Mouse (Mus musculus) stomach, adult 2 months (tissue): ENCODE measurements around the gene Notch3. TPM values are rescaled to one million over a fixed set of nuclear protein-coding genes. Genes with fewer than 3 reads are reported as not detected.

ENCODE experiments used
- polyA plus RNA-seq: library from polyadenylated mRNA; depleted of rRNA; stranded (reverse); fragments of >200 nt; gene quantifications from 2 replicates; pipeline ENCODE4 v1.2.3, GENCODE M21; 2012; rRNA removed

Gene Notch3
- polyA plus RNA-seq, result 16.0 and 19.8 TPM in 2 replicates

GRCm38 (mm10) chr17:32166687-32167086, at the start of gene Notch3:
Notch3 (minus strand) TSS chr17:32166852.

GRCm38 (mm10) chr17:32188863-32189636, 22.4 kb upstream of the Notch3 start, which contains the start of gene Ephx3:
Ephx3 (minus strand) TSS chr17:32189549.

Other genes with a start within 250 kb of the Notch3 start
- gene Rrp1b, start 130.8 kb downstream of the Notch3 start, polyA plus RNA-seq, result 2.3 and 4.6 TPM in 2 replicates
- 0.16 and 0.17 TPM in 2 replicates for gene Hsf2bp, start 130.5 kb downstream of the Notch3 start, polyA plus RNA-seq
- 21.8 and 25.5 TPM in 2 replicates for gene Ephx3, start 22.7 kb upstream of the Notch3 start, polyA plus RNA-seq
- gene Brd4, start 117.9 kb upstream of the Notch3 start, polyA plus RNA-seq, result 16.7 and 17.2 TPM in 2 replicates
- 15.0 and 21.7 TPM in 2 replicates for gene Akap8, start 154.4 kb upstream of the Notch3 start, polyA plus RNA-seq
- 60.1 and 67.0 TPM in 2 replicates for gene Akap8l, start 183.8 kb upstream of the Notch3 start, polyA plus RNA-seq
- gene Wiz, start 222.6 kb upstream of the Notch3 start, polyA plus RNA-seq, result 18.0 and 18.1 TPM in 2 replicates
- gene Rasal3, start 236.7 kb upstream of the Notch3 start, polyA plus RNA-seq, result 1.2 and 2.6 TPM in 2 replicates